Comparison of ENCODE assay signal across 28 mouse cellular contexts in the genomic region with DNA sequence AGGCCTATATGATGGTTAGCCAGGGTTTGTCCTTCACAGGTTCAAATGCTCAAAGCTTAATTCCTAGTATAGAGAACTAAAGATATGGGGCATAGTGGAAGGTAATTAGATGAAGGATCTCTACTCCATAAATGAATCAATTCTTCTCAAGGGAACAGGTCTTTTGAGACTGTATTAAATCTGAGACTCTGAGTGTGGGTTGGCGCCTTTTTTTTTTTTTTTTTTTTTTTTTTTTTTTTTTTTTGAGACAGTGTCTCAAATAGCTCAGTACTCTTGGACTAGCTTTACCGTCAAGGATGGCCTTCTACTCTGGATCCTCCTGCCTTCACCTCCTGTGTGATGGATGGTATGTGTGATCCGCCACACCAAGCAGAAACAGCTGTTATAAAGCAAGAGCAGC. TPM values are rescaled to one million over a fixed set of nuclear protein-coding genes. Genes with fewer than 3 reads are reported as not detected.
"Had no signal": no experiment of that assay in that cellular context is flagged by ENCODE, and none has a peak within 500 bp of the region (broad histone marks: within the 10 kb centered on the region; RNA-seq: fewer than 3 reads in every experiment).

No protein-coding gene starts in this region.

- H3K27me3 ChIP-seq: embryonic facial prominence, embryonic 12.5 days; embryonic facial prominence, embryonic 13.5 days; embryonic facial prominence, embryonic 15.5 days; forebrain, embryonic 12.5 days; forebrain, embryonic 13.5 days; forebrain, embryonic 15.5 days had no signal

- H3K4me2 ChIP-seq: embryonic facial prominence, embryonic 12.5 days; embryonic facial prominence, embryonic 13.5 days; embryonic facial prominence, embryonic 15.5 days; forebrain, embryonic 12.5 days; forebrain, embryonic 13.5 days; forebrain, embryonic 15.5 days had no signal

- H3K4me3 ChIP-seq: embryonic facial prominence, embryonic 10.5 days; embryonic facial prominence, embryonic 12.5 days; embryonic facial prominence, embryonic 13.5 days; embryonic facial prominence, embryonic 15.5 days; erythroblast, embryonic 14.5 days; forebrain, embryonic 10.5 days; forebrain, embryonic 12.5 days; forebrain, embryonic 13.5 days; forebrain, embryonic 15.5 days; gastrocnemius, adult 2 months; heart, adult 2 months; heart, embryonic 10.5 days had no signal

- H3K9ac ChIP-seq: embryonic facial prominence, embryonic 12.5 days; embryonic facial prominence, embryonic 13.5 days; embryonic facial prominence, embryonic 15.5 days; forebrain, embryonic 12.5 days; forebrain, embryonic 13.5 days; forebrain, embryonic 15.5 days; forebrain, postnatal 0 days had no signal

- H3K4me1 ChIP-seq: embryonic facial prominence, embryonic 10.5 days; embryonic facial prominence, embryonic 12.5 days; embryonic facial prominence, embryonic 13.5 days; embryonic facial prominence, embryonic 15.5 days; forebrain, embryonic 10.5 days; forebrain, embryonic 12.5 days; forebrain, embryonic 13.5 days; forebrain, embryonic 15.5 days; heart, embryonic 10.5 days had no signal

- H3K9me3 ChIP-seq: embryonic facial prominence, embryonic 10.5 days; embryonic facial prominence, embryonic 12.5 days; embryonic facial prominence, embryonic 13.5 days; embryonic facial prominence, embryonic 15.5 days; forebrain, embryonic 10.5 days; forebrain, embryonic 12.5 days; forebrain, embryonic 13.5 days; forebrain, embryonic 15.5 days; heart, embryonic 10.5 days had no signal

- DNase-seq: cerebellum, adult 9-11 months; cerebellum, postnatal 10 days; cerebellum, postnatal 14 days; cerebellum, postnatal 25 days; cerebellum, postnatal 36 days; embryo, embryonic 11 days; forebrain, postnatal 0 days; gastrocnemius, adult 2 months; gastrocnemius, postnatal 10 days; gastrocnemius, postnatal 14 days; gastrocnemius, postnatal 25 days; gastrocnemius, postnatal 36 days; heart, adult 11 months; heart, adult 18-20 months; heart, adult 2 months had no signal

- H3K27ac ChIP-seq: embryonic facial prominence, embryonic 10.5 days; embryonic facial prominence, embryonic 12.5 days; embryonic facial prominence, embryonic 13.5 days; embryonic facial prominence, embryonic 15.5 days; forebrain, embryonic 10.5 days; forebrain, embryonic 12.5 days; forebrain, embryonic 13.5 days; forebrain, embryonic 15.5 days; gastrocnemius, adult 2 months; heart, adult 2 months; heart, embryonic 10.5 days had no signal

RNA-seq across cellular contexts. Expression of a gene that starts 22.1 kb away (rescaled TPM):
- total RNA-seq: gastrocnemius, adult 18-20 months; gastrocnemius, adult 2 months; gastrocnemius, adult 8-10 months; gastrocnemius, postnatal 14 days; gastrocnemius, postnatal 25 days; gastrocnemius, postnatal 36 days; granulocyte monocyte progenitor cell, adult 5-6 weeks; heart, adult 18-20 months had no signal
- polyA plus RNA-seq: erythroblast, embryonic 14.5 days had no signal
